In genomic region chr12:108303778-108304365, GRCm38 (mm10) we compare ENCODE assay signal across 26 mouse cellular contexts. TPM values are rescaled to one million over a fixed set of nuclear protein-coding genes. Genes with fewer than 3 reads are reported as not detected.
DNase-seq lines count a peak whose midpoint lies in the region; ATAC-seq and TF ChIP-seq lines count a peak whose summit lies in the region.
"Had no signal": no experiment of that assay in that cellular context is flagged by ENCODE, and none has a peak within 500 bp of the region (broad histone marks: within the 10 kb centered on the region; RNA-seq: fewer than 3 reads in every experiment).

No protein-coding gene starts in this region.

- no peak overlapping the region for H3K4me3 ChIP-seq in gastrocnemius, adult 2 months
- H3K4me3 ChIP-seq in intestine, embryonic 15.5 days (replicated peaks), result no peak overlapping the region
- no peak overlapping the region for H3K4me3 ChIP-seq in intestine, postnatal 0 days (ENCODE audit: low read depth, low read length)
- H3K4me3 ChIP-seq: embryonic facial prominence, embryonic 15.5 days; hindbrain, embryonic 12.5 days; limb, embryonic 10.5 days; midbrain, embryonic 15.5 days had no signal

- peaks cover 6% of the 10 kb centered on the region for H3K4me1 ChIP-seq in intestine, embryonic 15.5 days (replicated peaks)
- no peaks in the 10 kb centered on the region for H3K4me1 ChIP-seq in intestine, postnatal 0 days (replicated peaks; ENCODE audit: control insufficient read depth, insufficient read depth, low read length)

- no peak overlapping the region for H3K9ac ChIP-seq in intestine, embryonic 15.5 days
- no peak overlapping the region for H3K9ac ChIP-seq in intestine, postnatal 0 days (ENCODE audit: low read depth, low read length)
- H3K9ac ChIP-seq: embryonic facial prominence, embryonic 15.5 days; hindbrain, embryonic 12.5 days; liver, postnatal 0 days; midbrain, embryonic 15.5 days had no signal

- intact Hi-C loops in gastrocnemius, adult 2 months (cut with DNase I), result no loop called here

- H3K9me3 ChIP-seq in intestine, embryonic 15.5 days, result no peaks in the 10 kb centered on the region
- H3K9me3 ChIP-seq in intestine, postnatal 0 days (ENCODE audit: control insufficient read depth), result no peaks in the 10 kb centered on the region
- H3K9me3 ChIP-seq: embryonic facial prominence, embryonic 15.5 days; hindbrain, embryonic 12.5 days; limb, embryonic 10.5 days; midbrain, embryonic 15.5 days had no signal

- peaks cover 11% of the 10 kb centered on the region; the same call in 1 of the 2 replicates for H3K27me3 ChIP-seq in intestine, embryonic 15.5 days (replicated peaks)
- H3K27me3 ChIP-seq in intestine, postnatal 0 days (replicated peaks; ENCODE audit: control insufficient read depth, insufficient read depth, low read length), result peaks cover 21% of the 10 kb centered on the region

- no peak overlapping the region for H3K4me2 ChIP-seq in intestine, embryonic 15.5 days (replicated peaks)
- no peak overlapping the region for H3K4me2 ChIP-seq in intestine, postnatal 0 days (replicated peaks; ENCODE audit: low read depth)
- H3K4me2 ChIP-seq: embryonic facial prominence, embryonic 15.5 days; heart, embryonic 11.5 days; hindbrain, embryonic 12.5 days; liver, embryonic 11.5 days; midbrain, embryonic 15.5 days had no signal

- H3K36me3 ChIP-seq in intestine, embryonic 15.5 days, result no peaks in the 10 kb centered on the region
- no peaks in the 10 kb centered on the region for H3K36me3 ChIP-seq in intestine, postnatal 0 days (ENCODE audit: control insufficient read depth, insufficient read depth)
- H3K36me3 ChIP-seq: embryonic facial prominence, embryonic 15.5 days; G1E; hindbrain, embryonic 12.5 days; limb, embryonic 10.5 days; midbrain, embryonic 15.5 days had no signal

- peak overlapping the region; percentile 50 for H3K27ac ChIP-seq in gastrocnemius, adult 2 months
- H3K27ac ChIP-seq in intestine, embryonic 15.5 days, result 0 out of 2 replicates have a peak overlapping the region, but pooled peaks have one; percentile 27
- no peak overlapping the region for H3K27ac ChIP-seq in intestine, postnatal 0 days (ENCODE audit: low read depth, low read length)
- H3K27ac ChIP-seq: embryonic facial prominence, embryonic 15.5 days; hindbrain, embryonic 12.5 days; kidney, postnatal 0 days; limb, embryonic 10.5 days; macrophage; midbrain, embryonic 15.5 days; stomach, postnatal 0 days had no signal

- no peak for ATAC-seq in intestine, embryonic 15.5 days
- ATAC-seq in intestine, postnatal 0 days, result no peak
- ATAC-seq in frontal cortex, adult (ENCODE audit: low TSS enrichment), result no peak
- ATAC-seq: liver, postnatal 0 days; midbrain, embryonic 15.5 days had no signal

- 35% methylated on average over 6 of the region's 6 CpGs for WGBS in intestine, embryonic 15.5 days
- WGBS in intestine, postnatal 0 days, result 50% methylated on average over 6 of the region's 6 CpGs

- no peak for TF ChIP-seq CTCF in gastrocnemius, adult 2 months (IDR thresholded peaks at IDR 0.05)
- no peak for TF ChIP-seq CTCF in intestine, postnatal 0 days (IDR thresholded peaks at IDR 0.05; ENCODE audit: low read depth)

- no peak for DNase-seq in gastrocnemius, adult 2 months
- DNase-seq in gastrocnemius, adult 18-20 months (ENCODE audit: low spot score), result no peak
- DNase-seq in 3T3-L1 (ENCODE audit: low read depth, low spot score), result peak; percentile 28
- peak; percentile 31 for DNase-seq in brain, adult 2 months (ENCODE audit: low read depth, low spot score)
- DNase-seq in urinary bladder, adult 2 months (ENCODE audit: low spot score), result no peak
- DNase-seq: adrenal gland, postnatal 10 days; cerebellum, adult 9-10 months; gastrocnemius, postnatal 10 days; kidney, adult 2 months; liver, postnatal 0 days; thymus, adult 2 months; thymus, postnatal 4 days had no signal

RNA-seq across cellular contexts. Expression of gene Hhipl1, which starts 2.2 kb away (rescaled TPM):
- total RNA-seq in gastrocnemius, adult 2 months (2021), result 1 to 10 TPM in 1 of 2 experiments, under 1 TPM in 1; 0.66 to 1.1 TPM
- 1 to 10 TPM; 1.1 to 1.2 TPM for total RNA-seq in gastrocnemius, adult 18-20 months (2021)
- 0.55 and 0.69 TPM in 2 replicates for polyA plus RNA-seq in intestine, embryonic 15.5 days (2015; fragmentation: Nextera tagmentation; extraction: Ambion mirVana)
- polyA plus RNA-seq in intestine, postnatal 0 days (2015; fragmentation: Nextera tagmentation; extraction: Ambion mirVana), result 0.20 TPM in 2 replicates
- polyA plus RNA-seq in urinary bladder, adult 2 months (2012; rRNA removed), result 2.9 and 3.2 TPM in 2 replicates
- total RNA-seq: CH12.LX had no signal
- polyA plus RNA-seq: G1E; liver, embryonic 11.5 days; macrophage had no signal

RNA-seq across cellular contexts. Expression of gene Ccdc85c, which starts 28.6 kb away (rescaled TPM):
- total RNA-seq in gastrocnemius, adult 2 months (2021), result 10 to 100 TPM; 30.1 to 33.4 TPM
- total RNA-seq in gastrocnemius, adult 18-20 months (2021), result 10 to 100 TPM; 39.4 to 42.6 TPM
- polyA plus RNA-seq in intestine, embryonic 15.5 days (2015; fragmentation: Nextera tagmentation; extraction: Ambion mirVana), result 8.7 and 9.3 TPM in 2 replicates
- polyA plus RNA-seq in intestine, postnatal 0 days (2015; fragmentation: Nextera tagmentation; extraction: Ambion mirVana), result 10.1 and 12.0 TPM in 2 replicates
- polyA plus RNA-seq in urinary bladder, adult 2 months (2012; rRNA removed), result 14.6 and 23.1 TPM in 2 replicates
- polyA plus RNA-seq: G1E had no signal

RNA-seq across cellular contexts. Expression of gene Cyp46a1, which starts 30.3 kb away (rescaled TPM):
- under 1 TPM; 0.10 to 0.25 TPM for total RNA-seq in gastrocnemius, adult 2 months (2021)
- total RNA-seq in gastrocnemius, adult 18-20 months (2021), result under 1 TPM; 0.11 to 0.21 TPM
- 5.3 and 5.4 TPM in 2 replicates for polyA plus RNA-seq in intestine, embryonic 15.5 days (2015; fragmentation: Nextera tagmentation; extraction: Ambion mirVana)
- polyA plus RNA-seq in intestine, postnatal 0 days (2015; fragmentation: Nextera tagmentation; extraction: Ambion mirVana), result 0.85 and 0.86 TPM in 2 replicates
- polyA plus RNA-seq in urinary bladder, adult 2 months (2012; rRNA removed), result 7.4 and 8.3 TPM in 2 replicates
- total RNA-seq: CH12.LX had no signal
- polyA plus RNA-seq: G1E, macrophage had no signal

Comparison
In these comparisons a context has a peak if more than half of its experiments do, and no peak if none do; other contexts are left out.
1. DNase-seq: peak in 3T3-L1 (single experiment) and brain, adult 2 months (single experiment); none in gastrocnemius, adult 2 months (single experiment), gastrocnemius, adult 18-20 months (single experiment) and urinary bladder, adult 2 months (single experiment).